Mouse (Mus musculus): ENCODE measurements around the gene Npr1. TPM values are rescaled to one million over a fixed set of nuclear protein-coding genes. Genes with fewer than 3 reads are reported as not detected.

Gene Npr1
- polyA plus RNA-seq, 1 experiment from 2014 or later = 4.0 TPM

- peak; percentile 78 for DNase-seq (ENCODE audit: low spot score)
- no peaks in the 10 kb centered on the region for H3K27me3 ChIP-seq (ENCODE audit: control insufficient read depth, insufficient read depth, low read length)
- H3K4me1 ChIP-seq (replicated peaks; ENCODE audit: control insufficient read depth, insufficient read depth, low read length) = no peaks in the 10 kb centered on the region
- H3K4me2 ChIP-seq (replicated peaks) = no peak overlapping the region
- no peak overlapping the region for H3K27ac ChIP-seq
- 50% methylated on average over 5 of the region's 5 CpGs for WGBS
- no peak overlapping the region for H3K9ac ChIP-seq
- peaks cover 93% of the 10 kb centered on the region for H3K36me3 ChIP-seq (replicated peaks; ENCODE audit: control insufficient read depth, insufficient read depth)
- ATAC-seq (ENCODE audit: low FRiP score) = peak; percentile 57; the same call in 1 of the 2 replicates
- H3K9me3 ChIP-seq (ENCODE audit: control insufficient read depth, low read length) = no peaks in the 10 kb centered on the region
- H3K4me3 ChIP-seq (replicated peaks; ENCODE audit: low read length) = no peak overlapping the region
Measured at GRCm38 (mm10) chr3:90412312-90413010, 53.2 kb downstream of the Npr1 start.

- Histone ChIP-seq H3K27ac (no peak overlapping the region), H3K27me3 (ENCODE audit: control insufficient read depth, insufficient read depth, low read length) (no peaks in the 10 kb centered on the region), H3K4me2 (replicated peaks) (no peak overlapping the region), H3K9ac (no peak overlapping the region), H3K4me3 (replicated peaks; ENCODE audit: low read length) (no peak overlapping the region), H3K4me1 (replicated peaks; ENCODE audit: control insufficient read depth, insufficient read depth, low read length) (no peaks in the 10 kb centered on the region), H3K36me3 (replicated peaks; ENCODE audit: control insufficient read depth, insufficient read depth) (peaks cover 93% of the 10 kb centered on the region), H3K9me3 (ENCODE audit: control insufficient read depth, low read length) (no peaks in the 10 kb centered on the region)
- WGBS = 93% methylated on average over 3 of the region's 3 CpGs
- DNase-seq (ENCODE audit: low spot score) (no peak), ATAC-seq (ENCODE audit: low FRiP score) (no peak)
Measured at GRCm38 (mm10) chr3:90408721-90409120, 56.9 kb downstream of the Npr1 start.

GRCm38 (mm10) chr3:90406414-90406813 lies 59.3 kb downstream of the Npr1 start:
- Histone ChIP-seq H3K9ac (no peak overlapping the region), H3K4me2 (replicated peaks) (no peak overlapping the region), H3K4me1 (replicated peaks; ENCODE audit: control insufficient read depth, insufficient read depth, low read length) (no peaks in the 10 kb centered on the region), H3K9me3 (ENCODE audit: control insufficient read depth, low read length) (no peaks in the 10 kb centered on the region), H3K27me3 (ENCODE audit: control insufficient read depth, insufficient read depth, low read length) (no peaks in the 10 kb centered on the region), H3K4me3 (replicated peaks; ENCODE audit: low read length) (no peak overlapping the region), H3K27ac (no peak overlapping the region), H3K36me3 (replicated peaks; ENCODE audit: control insufficient read depth, insufficient read depth) (peaks cover 100% of the 10 kb centered on the region)
- ATAC-seq (ENCODE audit: low FRiP score) (no peak), DNase-seq (ENCODE audit: low spot score) (no peak)
- whole genome bisulfite sequencing = 98% methylated on average over 5 of the region's 5 CpGs

- Histone ChIP-seq H3K4me2 (replicated peaks) (no peak overlapping the region), H3K27me3 (ENCODE audit: control insufficient read depth, insufficient read depth, low read length) (no peaks in the 10 kb centered on the region), H3K4me3 (replicated peaks; ENCODE audit: low read length) (no peak overlapping the region), H3K9me3 (ENCODE audit: control insufficient read depth, low read length) (no peaks in the 10 kb centered on the region), H3K4me1 (replicated peaks; ENCODE audit: control insufficient read depth, insufficient read depth, low read length) (no peaks in the 10 kb centered on the region), H3K27ac (no peak overlapping the region), H3K36me3 (replicated peaks; ENCODE audit: control insufficient read depth, insufficient read depth) (peaks cover 100% of the 10 kb centered on the region), H3K9ac (no peak overlapping the region)
- WGBS = 91% methylated on average over 4 of the region's 4 CpGs
- ATAC-seq (ENCODE audit: low FRiP score) (no peak), DNase-seq (ENCODE audit: low spot score) (no peak)
Measured at GRCm38 (mm10) chr3:90404609-90405008, 61.1 kb downstream of the Npr1 start.

- Histone ChIP-seq H3K27ac (no peak overlapping the region), H3K4me2 (replicated peaks) (no peak overlapping the region), H3K36me3 (replicated peaks; ENCODE audit: control insufficient read depth, insufficient read depth) (peaks cover 100% of the 10 kb centered on the region), H3K9ac (no peak overlapping the region), H3K4me3 (replicated peaks; ENCODE audit: low read length) (no peak overlapping the region), H3K4me1 (replicated peaks; ENCODE audit: control insufficient read depth, insufficient read depth, low read length) (no peaks in the 10 kb centered on the region), H3K27me3 (ENCODE audit: control insufficient read depth, insufficient read depth, low read length) (no peaks in the 10 kb centered on the region), H3K9me3 (ENCODE audit: control insufficient read depth, low read length) (no peaks in the 10 kb centered on the region)
- ATAC-seq (ENCODE audit: low FRiP score) = no peak
- no peak for DNase-seq (ENCODE audit: low spot score)
- 94% methylated on average over 3 of the region's 3 CpGs for WGBS
Measured at GRCm38 (mm10) chr3:90404121-90404520, 61.5 kb downstream of the Npr1 start.

- Histone ChIP-seq H3K36me3 (replicated peaks; ENCODE audit: control insufficient read depth, insufficient read depth) (peaks cover 99% of the 10 kb centered on the region), H3K4me2 (replicated peaks) (no peak overlapping the region), H3K4me1 (replicated peaks; ENCODE audit: control insufficient read depth, insufficient read depth, low read length) (no peaks in the 10 kb centered on the region), H3K9me3 (ENCODE audit: control insufficient read depth, low read length) (no peaks in the 10 kb centered on the region), H3K27me3 (ENCODE audit: control insufficient read depth, insufficient read depth, low read length) (no peaks in the 10 kb centered on the region), H3K27ac (no peak overlapping the region), H3K9ac (no peak overlapping the region), H3K4me3 (replicated peaks; ENCODE audit: low read length) (no peak overlapping the region)
- ATAC-seq (ENCODE audit: low FRiP score) (no peak), DNase-seq (ENCODE audit: low spot score) (no peak)
- 83% methylated on average over 4 of the region's 4 CpGs for WGBS
Measured at GRCm38 (mm10) chr3:90400993-90401392, 64.7 kb downstream of the Npr1 start.

Other genes starting within 250 kb of the Npr1 start
- gene Jtb, start 234.3 kb downstream of the Npr1 start, polyA plus RNA-seq (2014; fragmentation: Nextera tagmentation; extraction: Ambion mirVana) = 102 and 103 TPM in 2 replicates
- 1.8 and 1.9 TPM in 2 replicates for gene Creb3l4, start 222.4 kb downstream of the Npr1 start, polyA plus RNA-seq (2014; fragmentation: Nextera tagmentation; extraction: Ambion mirVana)
- gene Slc39a1, start 217.7 kb downstream of the Npr1 start, polyA plus RNA-seq (2014; fragmentation: Nextera tagmentation; extraction: Ambion mirVana) = 42.9 and 48.0 TPM in 2 replicates
- 10.1 and 10.5 TPM in 2 replicates for gene Crtc2, start 211.7 kb downstream of the Npr1 start, polyA plus RNA-seq (2014; fragmentation: Nextera tagmentation; extraction: Ambion mirVana)
- 7.1 and 8.9 TPM in 2 replicates for gene Dennd4b, start 200.7 kb downstream of the Npr1 start, polyA plus RNA-seq (2014; fragmentation: Nextera tagmentation; extraction: Ambion mirVana)
- 12.3 and 14.7 TPM in 2 replicates for gene Gatad2b, start 172.7 kb downstream of the Npr1 start, polyA plus RNA-seq (2014; fragmentation: Nextera tagmentation; extraction: Ambion mirVana)
- gene Slc27a3, start 75.9 kb downstream of the Npr1 start, polyA plus RNA-seq (2014; fragmentation: Nextera tagmentation; extraction: Ambion mirVana) = 24.1 and 24.8 TPM in 2 replicates
- gene Ints3, start 32.2 kb downstream of the Npr1 start, polyA plus RNA-seq (2014; fragmentation: Nextera tagmentation; extraction: Ambion mirVana) = 32.2 and 36.0 TPM in 2 replicates
- gene Ilf2, start 10.3 kb upstream of the Npr1 start, polyA plus RNA-seq (2014; fragmentation: Nextera tagmentation; extraction: Ambion mirVana) = 228 and 235 TPM in 2 replicates
- 86.8 and 94.0 TPM in 2 replicates for gene Snapin, start 25.2 kb upstream of the Npr1 start, polyA plus RNA-seq (2014; fragmentation: Nextera tagmentation; extraction: Ambion mirVana)
- 122 and 126 TPM in 2 replicates for gene Chtop, start 43.6 kb upstream of the Npr1 start, polyA plus RNA-seq (2014; fragmentation: Nextera tagmentation; extraction: Ambion mirVana)
- 19.8 TPM in 2 replicates for gene S100a1, start 48.5 kb upstream of the Npr1 start, polyA plus RNA-seq (2014; fragmentation: Nextera tagmentation; extraction: Ambion mirVana)
- gene S100a13, start 48.6 kb upstream of the Npr1 start, polyA plus RNA-seq (2014; fragmentation: Nextera tagmentation; extraction: Ambion mirVana) = 11.9 TPM in 2 replicates
- not detected in 2 replicates for gene S100a14, start 61.0 kb upstream of the Npr1 start, polyA plus RNA-seq (2014; fragmentation: Nextera tagmentation; extraction: Ambion mirVana)
- gene S100a16, start 71.4 kb upstream of the Npr1 start, polyA plus RNA-seq (2014; fragmentation: Nextera tagmentation; extraction: Ambion mirVana) = 37.8 and 40.3 TPM in 2 replicates
- gene S100a3, start 94.7 kb upstream of the Npr1 start, polyA plus RNA-seq (2014; fragmentation: Nextera tagmentation; extraction: Ambion mirVana) = 2.4 and 3.4 TPM in 2 replicates
- not detected in 2 replicates for gene S100a2, start 124.4 kb upstream of the Npr1 start, polyA plus RNA-seq (2014; fragmentation: Nextera tagmentation; extraction: Ambion mirVana)
- not detected in 2 replicates for gene Gm42674, start 136.0 kb upstream of the Npr1 start, polyA plus RNA-seq (2014; fragmentation: Nextera tagmentation; extraction: Ambion mirVana)
- gene S100a4, start 137.9 kb upstream of the Npr1 start, polyA plus RNA-seq (2014; fragmentation: Nextera tagmentation; extraction: Ambion mirVana) = 1.2 and 1.6 TPM in 2 replicates
- not detected in 2 replicates for gene S100a5, start 142.7 kb upstream of the Npr1 start, polyA plus RNA-seq (2014; fragmentation: Nextera tagmentation; extraction: Ambion mirVana)
- gene S100a6, start 147.0 kb upstream of the Npr1 start, polyA plus RNA-seq (2014; fragmentation: Nextera tagmentation; extraction: Ambion mirVana) = 35.0 and 46.9 TPM in 2 replicates
- not detected in 2 replicates for gene S100a7a, start 188.2 kb upstream of the Npr1 start, polyA plus RNA-seq (2014; fragmentation: Nextera tagmentation; extraction: Ambion mirVana)
- gene S100a8, start 203.1 kb upstream of the Npr1 start, polyA plus RNA-seq (2014; fragmentation: Nextera tagmentation; extraction: Ambion mirVana) = 7.9 and 10.6 TPM in 2 replicates
- gene S100a9, start 229.9 kb upstream of the Npr1 start, polyA plus RNA-seq (2014; fragmentation: Nextera tagmentation; extraction: Ambion mirVana) = 8.2 and 8.4 TPM in 2 replicates

Data from hindbrain, embryonic 14.5 days (tissue).